Mouse (Mus musculus) brown adipose tissue, adult 24 weeks (tissue): ENCODE measurements around the gene Tmprss6. TPM values are rescaled to one million over a fixed set of nuclear protein-coding genes. Genes with fewer than 3 reads are reported as not detected.

Experiments
- H3K27ac ChIP-seq: fragments of 200-500 bp; replicated peaks from 2 replicates; pipeline ENCODE4 v1.5.1; 2012; ENCODE audit warnings: low read depth, mild to moderate bottlenecking, low read length
- H3K4me1 ChIP-seq: fragments of 200-500 bp; 2 replicates; pipeline ENCODE4 v1.6.1; 2012; ENCODE audit warnings: low read length, mixed read lengths; ENCODE audit not compliant: control insufficient read depth, insufficient read depth, insufficient read length
- H3K4me3 ChIP-seq: fragments of 200-500 bp; 2 replicates; pipeline ENCODE4 v1.5.1; 2012; ENCODE audit warnings: low read depth, mild to moderate bottlenecking, low read length, moderate library complexity; ENCODE audit not compliant: insufficient read depth
- polyA plus RNA-seq: library from polyadenylated mRNA; stranded (reverse); fragments of >200 nt; gene quantifications from 2 replicates; pipeline ENCODE4 v1.2.4, GENCODE M21; 2012; ENCODE audit not compliant: missing spikeins, insufficient read depth, insufficient read length

The Tmprss6 gene
- polyA plus RNA-seq, 1 experiment = 2.0 TPM

- no peak overlapping the region for H3K4me3 ChIP-seq
- H3K27ac ChIP-seq = no peak overlapping the region
- no peaks in the 10 kb centered on the region for H3K4me1 ChIP-seq
Measured at GRCm38 (mm10) chr15:78493401-78494010, 25.1 kb upstream of the Tmprss6 start.

GRCm38 (mm10) chr15:78491301-78491700, 22.9 kb upstream of the Tmprss6 start:
- H3K4me3 ChIP-seq = no peak overlapping the region
- H3K4me1 ChIP-seq = no peaks in the 10 kb centered on the region
- H3K27ac ChIP-seq = no peak overlapping the region

DNA sequence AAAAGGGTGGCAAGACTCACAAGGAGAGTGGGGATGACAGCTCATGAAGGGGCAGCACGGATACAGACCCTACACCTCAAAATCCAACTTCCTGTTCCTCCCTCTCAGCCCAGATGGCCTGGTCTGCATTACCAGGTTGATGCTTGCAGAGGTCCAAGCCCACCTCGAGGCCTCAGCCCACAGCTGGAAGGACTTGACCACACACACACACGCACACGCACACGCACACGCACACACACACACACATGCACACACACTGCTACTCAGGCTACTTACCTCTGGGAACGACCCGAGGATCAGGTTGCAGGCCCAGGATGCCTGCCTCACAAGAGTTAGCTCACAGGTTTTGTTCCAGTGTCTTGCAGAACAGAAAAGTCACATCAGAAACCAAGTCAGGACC, 21.5 kb upstream of the Tmprss6 start:
- H3K4me3 ChIP-seq = no peak overlapping the region
- H3K27ac ChIP-seq = no peak overlapping the region
- no peaks in the 10 kb centered on the region for H3K4me1 ChIP-seq

- Histone ChIP-seq H3K27ac (no peak overlapping the region), H3K4me3 (no peak overlapping the region), H3K4me1 (no peaks in the 10 kb centered on the region)
Measured at GRCm38 (mm10) chr15:78489248-78489647, 20.8 kb upstream of the Tmprss6 start.

DNA sequence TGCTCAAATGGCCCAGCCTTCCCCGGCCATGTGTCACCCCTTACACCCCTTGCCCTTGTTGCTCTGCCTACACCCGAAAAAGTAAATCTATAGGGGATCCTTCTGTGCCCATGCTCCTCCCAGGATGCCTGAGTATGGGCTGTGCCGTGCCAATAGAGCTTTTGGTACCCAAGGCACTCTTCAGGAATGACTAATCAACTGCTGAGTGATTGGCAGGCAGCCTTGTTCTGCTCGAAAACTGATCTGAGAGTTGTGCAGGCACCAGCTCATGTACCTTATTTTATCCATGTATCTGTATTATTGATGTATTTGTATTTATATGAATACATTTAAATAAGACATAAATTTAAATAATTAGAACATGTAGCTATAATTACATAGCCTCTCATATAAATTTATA, 18.6 kb upstream of the Tmprss6 start:
- Histone ChIP-seq H3K27ac (no peak overlapping the region), H3K4me3 (no peak overlapping the region), H3K4me1 (no peaks in the 10 kb centered on the region)

GRCm38 (mm10) chr15:78486564-78486963, 18.1 kb upstream of the Tmprss6 start:
- Histone ChIP-seq H3K27ac (no peak overlapping the region), H3K4me3 (no peak overlapping the region), H3K4me1 (no peaks in the 10 kb centered on the region)

- H3K27ac ChIP-seq = no peak overlapping the region
- H3K4me1 ChIP-seq = no peaks in the 10 kb centered on the region
- H3K4me3 ChIP-seq = no peak overlapping the region
Measured at GRCm38 (mm10) chr15:78483311-78483710, 14.9 kb upstream of the Tmprss6 start.

DNA sequence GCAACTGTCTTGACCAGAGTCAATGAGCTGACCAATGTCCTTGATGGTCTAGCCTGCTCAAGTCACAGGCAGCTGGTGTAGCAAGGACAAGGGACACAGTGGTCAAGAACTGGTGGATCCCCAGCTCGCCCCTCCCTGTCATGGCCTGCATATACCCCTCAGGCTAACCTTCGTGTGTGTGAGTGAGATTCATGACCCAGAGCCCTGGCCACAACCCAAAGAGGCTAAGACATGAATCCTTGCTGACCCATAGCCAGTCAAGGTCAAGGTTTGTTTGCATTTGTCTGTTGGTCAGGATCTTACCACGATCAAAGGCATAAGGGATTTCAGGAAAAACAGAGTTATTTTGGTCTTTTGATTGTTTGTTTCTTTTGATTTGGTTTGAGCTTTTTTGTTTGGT, 14.1 kb upstream of the Tmprss6 start:
- Histone ChIP-seq H3K27ac (no peak overlapping the region), H3K4me3 (no peak overlapping the region), H3K4me1 (no peaks in the 10 kb centered on the region)

- no peak overlapping the region for H3K27ac ChIP-seq
- no peaks in the 10 kb centered on the region for H3K4me1 ChIP-seq
- no peak overlapping the region for H3K4me3 ChIP-seq
Measured at GRCm38 (mm10) chr15:78481448-78482000, 13.1 kb upstream of the Tmprss6 start.

DNA sequence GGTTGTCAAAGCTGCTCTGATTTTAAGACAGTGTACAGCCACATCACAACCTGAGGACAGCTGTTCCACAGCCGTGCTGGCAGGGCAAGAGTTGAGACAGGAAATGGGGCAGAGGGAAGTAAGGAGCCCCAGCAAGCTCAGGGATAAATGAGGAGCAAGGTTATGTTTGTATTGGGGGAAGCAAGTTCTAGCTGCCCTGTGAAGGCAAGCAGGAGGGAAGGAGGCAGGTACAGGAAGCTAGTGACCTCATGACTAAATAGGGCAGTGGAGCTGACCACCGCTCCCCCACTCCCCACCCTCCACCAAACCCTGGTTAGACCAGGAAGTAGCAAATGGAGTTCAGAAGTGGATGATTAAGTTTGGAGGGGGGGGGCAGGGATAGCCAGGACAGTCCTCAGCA, 12.6 kb upstream of the Tmprss6 start:
- no peak overlapping the region for H3K4me3 ChIP-seq
- H3K27ac ChIP-seq = no peak overlapping the region
- H3K4me1 ChIP-seq = no peaks in the 10 kb centered on the region

DNA sequence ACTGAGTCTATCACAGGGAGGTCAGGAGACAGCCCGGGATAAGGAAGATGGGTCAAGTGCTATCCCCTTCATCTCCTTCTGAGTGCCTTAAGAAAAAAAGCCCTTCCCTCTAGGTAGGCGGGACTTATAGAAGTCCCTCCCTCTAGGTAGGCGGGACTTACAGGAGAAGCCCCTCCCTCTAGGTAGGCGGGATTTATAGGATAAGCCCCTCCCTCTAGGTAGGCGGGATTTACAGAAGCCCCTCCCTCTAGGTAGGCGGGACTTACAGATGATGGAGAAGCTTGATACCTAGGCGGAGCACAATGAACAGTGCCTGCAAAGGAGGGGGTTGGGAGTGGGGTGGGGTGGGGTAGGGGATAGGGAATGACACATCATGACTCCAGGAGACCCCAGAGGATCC, 11.7 kb upstream of the Tmprss6 start:
- Histone ChIP-seq H3K4me1 (no peaks in the 10 kb centered on the region), H3K4me3 (no peak overlapping the region), H3K27ac (no peak overlapping the region)

DNA sequence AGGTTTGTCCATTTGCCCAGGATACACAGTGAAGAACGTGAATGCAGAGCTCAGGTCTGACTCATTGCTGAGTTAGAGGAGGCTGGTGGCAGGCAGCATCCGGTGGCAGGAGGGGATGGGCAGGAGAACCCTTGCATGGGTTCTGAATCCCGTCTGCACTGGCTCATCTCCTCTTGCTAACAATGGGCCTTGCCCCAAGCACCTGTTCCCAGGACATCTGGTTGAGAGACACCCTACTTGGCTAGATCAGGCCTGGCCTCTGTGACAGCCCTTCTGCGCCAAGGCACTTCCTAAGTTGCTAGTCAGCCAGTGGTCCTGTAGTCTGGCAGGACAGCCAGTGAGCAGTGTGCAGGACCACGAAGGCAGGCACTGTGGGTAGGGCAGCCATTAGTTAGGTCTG, 11.0 kb upstream of the Tmprss6 start:
- no peak overlapping the region for H3K27ac ChIP-seq
- H3K4me1 ChIP-seq = no peaks in the 10 kb centered on the region
- H3K4me3 ChIP-seq = no peak overlapping the region

- Histone ChIP-seq H3K27ac (no peak overlapping the region), H3K4me1 (no peaks in the 10 kb centered on the region), H3K4me3 (no peak overlapping the region)
Measured at GRCm38 (mm10) chr15:78478073-78478472, 9.6 kb upstream of the Tmprss6 start.

- Histone ChIP-seq H3K27ac (no peak overlapping the region), H3K4me1 (no peaks in the 10 kb centered on the region), H3K4me3 (no peak overlapping the region)
Measured at GRCm38 (mm10) chr15:78476878-78477277, 8.4 kb upstream of the Tmprss6 start.

GRCm38 (mm10) chr15:78475604-78476031, 7.2 kb upstream of the Tmprss6 start:
- no peak overlapping the region for H3K4me3 ChIP-seq
- H3K4me1 ChIP-seq = peaks cover 2% of the 10 kb centered on the region
- no peak overlapping the region for H3K27ac ChIP-seq

GRCm38 (mm10) chr15:78473442-78473841, 5.0 kb upstream of the Tmprss6 start:
- Histone ChIP-seq H3K4me1 (peaks cover 5% of the 10 kb centered on the region), H3K4me3 (no peak overlapping the region), H3K27ac (no peak overlapping the region)
